Mouse (Mus musculus) intestine, embryonic 14.5 days (tissue): ENCODE measurements around the gene Klrb1b. TPM values are rescaled to one million over a fixed set of nuclear protein-coding genes. Genes with fewer than 3 reads are reported as not detected.
"Not testable (repeated sequence)": the region's sequence is repeated elsewhere in the genome, so short reads cannot be mapped to it uniquely, and the experiment has no call there.

ENCODE experiments used
- ATAC-seq: fragments of 200-750 bp; cut with Nextera tagmentation; replicated peaks from 2 replicates; pipeline ENCODE4 v1.8.0; 2017; ENCODE audit warnings: low read depth, moderate number of reproducible peaks, moderate TSS enrichment, moderate library complexity; ENCODE audit not compliant: low FRiP score, low TSS enrichment
- DNase-seq: peaks from one replicate; pipeline ENCODE4 v3.0.0-alpha.2; 2018; ENCODE audit warnings: low spot score
- H3K27ac ChIP-seq: fragments of 300-500 bp; sonication (generic); 2 replicates; pipeline ENCODE4 v1.5.1; 2014; ENCODE audit warnings: low read depth, mild to moderate bottlenecking, control low read depth
- H3K27me3 ChIP-seq: fragments of 300-500 bp; sonication (generic); replicated peaks from 2 replicates; pipeline ENCODE4 v1.6.1; 2014; ENCODE audit warnings: low read length, control low read depth; ENCODE audit not compliant: control insufficient read depth, insufficient read depth
- H3K36me3 ChIP-seq: fragments of 300-500 bp; sonication (generic); 2 replicates; pipeline ENCODE4 v1.6.1; 2014; ENCODE audit warnings: low read length, control low read depth; ENCODE audit not compliant: control insufficient read depth, insufficient read depth
- H3K4me1 ChIP-seq: fragments of 300-500 bp; sonication (generic); replicated peaks from 2 replicates; pipeline ENCODE4 v1.6.1; 2014; ENCODE audit warnings: low read length, control low read depth, mixed read lengths; ENCODE audit not compliant: control insufficient read depth, insufficient read depth
- H3K4me2 ChIP-seq: fragments of 300-500 bp; sonication (generic); 2 replicates; pipeline ENCODE4 v1.6.1; 2014; ENCODE audit warnings: low read length
- H3K4me3 ChIP-seq: fragments of 300-500 bp; sonication (generic); 2 replicates; pipeline ENCODE4 v1.5.1; 2014; ENCODE audit warnings: low read depth, low read length, control low read depth, mixed read lengths
- H3K9ac ChIP-seq: fragments of 300-500 bp; sonication (generic); 2 replicates; pipeline ENCODE4 v1.6.1; 2014; ENCODE audit warnings: mild to moderate bottlenecking, low read length
- H3K9me3 ChIP-seq: fragments of 300-500 bp; sonication (generic); 2 replicates; pipeline ENCODE4 v1.6.1; 2016; ENCODE audit warnings: low read length, control low read depth; ENCODE audit not compliant: control insufficient read depth
- WGBS: fragments of 180-500 bp; shearing (Covaris S2); extraction: QIAGEN DNeasy Blood & Tissue Kit; methylation state at CpG from one replicate; pipeline ENCODE4 v1.1.7; 2014; 5-methylcytosine and 5-hydroxymethylcytosine counted together
- polyA plus RNA-seq: library from polyadenylated mRNA; unstranded; fragments of >200 nt; fragmentation: Nextera tagmentation; extraction: Ambion mirVana; gene quantifications from 2 replicates; pipeline ENCODE4 v1.2.1, GENCODE M21; 2014

The Klrb1b gene
- polyA plus RNA-seq, 1 experiment from 2014 or later: 0.19 TPM

GRCm38 (mm10) chr6:128798772-128799143, 27.4 kb downstream of the Klrb1b start:
- H3K27me3 ChIP-seq, H3K4me1 ChIP-seq, H3K36me3 ChIP-seq, H3K9me3 ChIP-seq: not testable (repeated sequence)
- H3K4me2 ChIP-seq: peak overlapping the region; percentile 62
- peak overlapping the region; percentile 62 for H3K9ac ChIP-seq
- peak overlapping the region; percentile 91 for H3K27ac ChIP-seq
- 0% methylated on average over 20 of the region's 20 CpGs for WGBS
- ATAC-seq (peak; percentile 43), DNase-seq (peak; percentile 99)
- H3K4me3 ChIP-seq: peak overlapping the region; percentile 61

GRCm38 (mm10) chr6:128797936-128798771, 28.0 kb downstream of the Klrb1b start:
- no peak for ATAC-seq
- Histone ChIP-seq H3K27me3 (no peaks in the 10 kb centered on the region), H3K36me3 (no peaks in the 10 kb centered on the region), H3K4me1 (0 out of 2 replicates have a peak, but pooled peaks cover 4% of the 10 kb centered on the region), H3K4me3 (peak overlapping the region; percentile 61), H3K9ac (peak overlapping the region; percentile 25), H3K27ac (no peak overlapping the region), H3K9me3 (no peaks in the 10 kb centered on the region), H3K4me2 (peak overlapping the region; percentile 62)
- WGBS: 16% methylated on average over 15 of the region's 15 CpGs
- peak; percentile 72 for DNase-seq

GRCm38 (mm10) chr6:128797185-128797905, 28.8 kb downstream of the Klrb1b start:
- H3K4me2 ChIP-seq: peak overlapping the region; percentile 62
- no peak for DNase-seq

GRCm38 (mm10) chr6:128796321-128796955, 29.7 kb downstream of the Klrb1b start:
- no peak overlapping the region for H3K27ac ChIP-seq
- H3K9me3 ChIP-seq: no peaks in the 10 kb centered on the region
- H3K27me3 ChIP-seq: no peaks in the 10 kb centered on the region
- H3K36me3 ChIP-seq: no peaks in the 10 kb centered on the region
- H3K4me3 ChIP-seq: no peak overlapping the region
- H3K4me2 ChIP-seq: no peak overlapping the region
- no peak overlapping the region for H3K9ac ChIP-seq
- 0 out of 2 replicates have a peak, but pooled peaks cover 4% of the 10 kb centered on the region for H3K4me1 ChIP-seq
- WGBS: 73% methylated on average over 8 of the region's 8 CpGs
- DNase-seq (no peak), ATAC-seq (no peak)

More at GRCm38 (mm10) chr6:128797185-128797905, 28.8 kb downstream of the Klrb1b start:
- H3K4me1 ChIP-seq: 0 out of 2 replicates have a peak, but pooled peaks cover 4% of the 10 kb centered on the region
- no peaks in the 10 kb centered on the region for H3K36me3 ChIP-seq
- H3K9ac ChIP-seq: no peak overlapping the region
- no peak overlapping the region for H3K27ac ChIP-seq
- ATAC-seq: no peak
- no peak overlapping the region for H3K4me3 ChIP-seq
- no peaks in the 10 kb centered on the region for H3K9me3 ChIP-seq
- no peaks in the 10 kb centered on the region for H3K27me3 ChIP-seq
- 77% methylated on average over 12 of the region's 12 CpGs for WGBS

- ATAC-seq (no peak), DNase-seq (no peak)
- Histone ChIP-seq H3K4me1 (0 out of 2 replicates have a peak, but pooled peaks cover 4% of the 10 kb centered on the region), H3K4me2 (no peak overlapping the region), H3K27ac (no peak overlapping the region), H3K9ac (no peak overlapping the region), H3K9me3 (no peaks in the 10 kb centered on the region), H3K36me3 (no peaks in the 10 kb centered on the region), H3K4me3 (no peak overlapping the region), H3K27me3 (no peaks in the 10 kb centered on the region)
- WGBS: 25% methylated on average over 6 of the region's 6 CpGs
These were observed 32.4 kb downstream of the Klrb1b start for GRCm38 (mm10) chr6:128793734-128794133.

- not testable (repeated sequence) for H3K27me3 ChIP-seq, H3K36me3 ChIP-seq, H3K4me3 ChIP-seq, ATAC-seq, H3K4me1 ChIP-seq, H3K9ac ChIP-seq, H3K4me2 ChIP-seq, DNase-seq, H3K27ac ChIP-seq, H3K9me3 ChIP-seq
- WGBS: 80% methylated on average over 4 of the region's 4 CpGs
These were observed 35.6 kb downstream of the Klrb1b start for GRCm38 (mm10) chr6:128790491-128790994.

- Histone ChIP-seq H3K4me3 (no peak within 1 kb of the TSS), H3K27me3 (no peaks in the 10 kb centered on the region), H3K9me3 (no peaks in the 10 kb centered on the region), H3K27ac (no peak within 1 kb of the TSS), H3K9ac (no peak within 1 kb of the TSS), H3K36me3 (no peaks in the 10 kb centered on the region), H3K4me2 (no peak within 1 kb of the TSS), H3K4me1 (no peaks in the 10 kb centered on the region)
- DNase-seq: no peak
- no peak for ATAC-seq
- 94% methylated on average over 2 of the region's 2 CpGs for WGBS
These were observed 37.0 kb downstream of the Klrb1b start, which contains the start of gene Klrb1c for GRCm38 (mm10) chr6:128789115-128789514. Gene Klrb1c, minus strand, starts transcription at chr6:128789215.

- 87% methylated on average over 1 of the region's 1 CpGs for WGBS
- DNase-seq: no peak
- Histone ChIP-seq H3K4me2 (no peak overlapping the region), H3K36me3 (no peaks in the 10 kb centered on the region), H3K9ac (no peak overlapping the region), H3K27me3 (no peaks in the 10 kb centered on the region), H3K9me3 (no peaks in the 10 kb centered on the region), H3K4me3 (no peak overlapping the region), H3K4me1 (no peaks in the 10 kb centered on the region), H3K27ac (no peak overlapping the region)
- ATAC-seq: no peak
These were observed 37.6 kb downstream of the Klrb1b start for GRCm38 (mm10) chr6:128788517-128788916.
